Mouse (Mus musculus) v-Abl transformed pro-B cells (cell line): ENCODE results near the gene Ctrc.

Source experiments
- in situ Hi-C, 2 experiments: fragments of 400-800 bp; cut with MboI; formaldehyde crosslinking; loops; one replicate each; pipeline ENCODE4 v1.15.1; 2025; ENCODE audit not compliant: unreplicated experiment in 2 of 2

The Ctrc gene

DNA sequence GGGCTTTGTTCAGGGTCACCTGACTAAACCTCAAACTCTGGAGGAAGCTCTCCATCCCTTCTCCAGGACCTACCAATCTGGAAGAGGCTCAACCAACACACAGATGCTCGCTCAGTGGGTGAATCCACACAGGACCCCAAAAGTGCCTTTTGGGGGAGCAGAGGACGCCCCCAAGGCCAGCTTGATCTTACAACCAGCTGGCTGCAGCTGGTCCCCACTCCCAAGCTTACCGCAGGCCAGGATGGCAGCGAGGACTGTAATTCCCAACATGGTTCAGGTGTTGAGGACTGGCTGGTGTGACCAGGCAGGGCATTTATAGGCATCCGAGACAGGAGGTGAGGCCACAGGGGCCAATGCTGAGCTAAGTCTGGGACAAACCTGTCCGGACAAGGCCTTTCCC lies at the start of gene Ctrc:
Gene Ctrc, minus strand, starts transcription at position 361 of the 400 bp plus-strand sequence.
- in situ Hi-C loops = loop anchor here in 1 of 2 experiments (25.0 kb wide), 1 partner anchor 434 kb away; the partner anchor contains the start of genes Clcnkb and Hspb7

DNA sequence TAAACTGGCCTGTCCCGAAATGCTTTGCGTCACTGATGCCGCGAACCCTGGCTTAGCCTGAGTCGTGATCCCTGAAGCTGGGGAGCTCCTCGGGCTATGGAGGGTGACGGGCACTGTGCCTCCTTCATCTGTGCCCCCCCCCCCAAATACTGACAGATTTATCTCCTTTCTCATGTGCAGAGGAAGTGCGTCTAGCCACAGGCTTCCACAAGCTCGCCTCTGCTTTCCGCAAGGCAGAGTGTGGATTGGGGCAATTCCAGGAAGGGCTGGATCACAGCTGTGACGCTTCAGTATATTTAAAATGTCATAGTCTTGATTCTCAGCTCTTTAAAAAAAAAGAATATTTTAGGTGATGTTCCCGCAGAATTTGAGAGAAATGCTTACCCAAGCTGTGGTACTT lies 49.6 kb upstream of the Ctrc start:
- in situ Hi-C loops = no loop called here

DNA sequence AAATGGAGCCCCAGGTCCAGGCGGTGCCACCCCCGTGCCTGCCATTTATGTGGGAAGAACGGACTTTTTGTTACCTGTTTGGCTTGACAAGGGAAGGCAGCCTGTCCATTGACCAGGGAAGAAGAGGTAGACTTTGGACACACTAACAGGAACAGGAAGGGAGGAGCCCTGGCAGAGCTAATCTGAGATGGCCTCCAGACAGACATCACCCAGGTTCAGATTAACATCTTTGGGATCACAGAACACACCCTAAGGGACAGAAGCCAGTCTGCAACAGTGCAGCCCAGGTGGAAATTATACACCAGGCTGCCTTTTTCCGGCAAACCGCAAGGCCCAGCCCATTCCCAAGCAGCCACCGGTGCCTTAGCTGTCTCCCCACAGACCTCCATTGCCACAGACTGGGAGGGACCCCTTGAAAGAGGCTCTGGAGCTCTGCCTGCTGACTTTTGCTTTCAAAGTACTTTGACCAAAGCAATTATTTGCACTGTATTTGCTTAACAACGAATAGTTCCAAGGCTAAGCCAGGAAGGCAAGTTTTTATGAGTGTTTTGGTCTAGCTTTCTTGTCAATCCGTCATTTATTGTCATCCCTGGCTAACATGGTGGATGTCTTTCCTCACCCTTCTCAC lies 47.1 kb upstream of the Ctrc start:
- in situ Hi-C loops = no loop called here

- in situ Hi-C loops = no loop called here
Observed at GRCm38 (mm10) chr4:141886385-141886968, 40.3 kb upstream of the Ctrc start.

- in situ Hi-C loops = no loop called here
Observed at GRCm38 (mm10) chr4:141885451-141885850, 39.3 kb upstream of the Ctrc start.

- in situ Hi-C loops = no loop called here
Observed at GRCm38 (mm10) chr4:141882858-141883257, 36.7 kb upstream of the Ctrc start.

DNA sequence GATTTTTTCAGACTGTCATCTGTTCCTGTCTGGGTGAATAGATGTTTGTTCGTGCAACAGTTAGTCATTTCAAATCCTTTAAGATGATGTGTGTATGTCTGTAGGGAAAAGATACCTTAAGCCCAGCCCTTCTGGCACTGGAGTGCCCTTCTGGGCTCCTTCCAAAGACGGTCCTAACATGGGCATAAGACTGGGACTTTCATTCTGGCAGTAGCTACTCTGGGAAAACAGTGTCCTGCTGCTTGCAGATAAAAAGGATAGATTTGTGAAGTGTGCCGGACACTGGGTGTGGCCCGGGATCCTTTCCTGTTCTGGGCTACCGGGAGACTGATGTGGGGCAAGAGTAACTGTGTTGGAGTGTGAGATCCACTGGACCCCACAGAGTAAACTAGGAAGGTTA lies 35.8 kb upstream of the Ctrc start:
- in situ Hi-C loops = no loop called here

- in situ Hi-C loops = no loop called here
Observed at GRCm38 (mm10) chr4:141881289-141881914, 35.2 kb upstream of the Ctrc start.

- in situ Hi-C loops = no loop called here
Observed at GRCm38 (mm10) chr4:141879875-141880274, 33.7 kb upstream of the Ctrc start.

GRCm38 (mm10) chr4:141879074-141879473 lies 32.9 kb upstream of the Ctrc start:
- in situ Hi-C loops = no loop called here

GRCm38 (mm10) chr4:141878621-141879020 lies 32.5 kb upstream of the Ctrc start:
- in situ Hi-C loops = no loop called here

- in situ Hi-C loops = no loop called here
Observed at GRCm38 (mm10) chr4:141875481-141876108, 29.4 kb upstream of the Ctrc start.

DNA sequence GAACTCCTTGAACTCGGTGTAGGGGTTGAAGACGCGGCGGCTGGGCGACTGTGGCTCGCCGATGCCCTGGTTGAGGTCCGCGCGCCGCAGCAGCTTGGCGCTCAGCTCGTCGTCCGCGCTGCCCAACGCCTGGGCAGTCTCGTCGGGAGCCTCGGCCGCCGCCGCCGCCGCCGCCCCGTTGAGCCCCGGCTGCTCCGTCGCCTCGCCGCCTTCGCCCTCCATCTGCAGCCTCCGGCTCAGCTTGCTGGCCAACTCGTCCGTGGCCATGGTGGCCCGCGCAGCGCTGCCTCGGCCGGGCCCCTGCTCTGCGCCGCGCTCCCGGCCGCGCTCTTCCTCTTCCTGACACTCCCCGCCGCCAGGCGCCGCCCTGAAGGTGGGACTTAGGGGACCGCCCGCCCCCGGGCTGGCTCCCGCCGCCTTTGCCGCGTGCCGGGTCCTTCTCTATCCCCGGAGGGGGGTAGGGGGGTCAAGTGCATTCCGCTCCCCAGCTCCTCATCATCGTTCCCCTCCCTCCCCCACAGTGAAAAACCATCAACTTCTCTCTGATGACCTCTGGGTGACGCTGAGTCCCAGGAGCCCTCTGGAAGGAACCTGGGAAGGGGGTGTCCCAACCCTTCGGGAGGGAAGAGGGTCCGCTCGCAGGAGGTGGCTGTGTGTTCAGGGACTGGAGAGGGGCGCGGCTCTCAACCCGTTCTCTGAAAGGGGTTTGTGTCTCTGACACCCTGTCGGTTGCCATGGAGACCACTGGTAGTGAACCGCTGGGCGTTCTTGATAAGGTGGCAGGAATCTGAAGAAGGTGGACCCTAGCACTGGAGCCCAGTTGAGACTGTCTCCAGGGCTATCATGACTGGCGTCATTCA lies 28.7 kb upstream of the Ctrc start, which contains the start of gene Efhd2:
Gene Efhd2, minus strand, starts transcription at position 320 of the 860 bp plus-strand sequence.
- in situ Hi-C loops = loop anchor here (25.0 kb wide), 3 partner anchors 1362 to 1537 kb away; partner anchors contain the start of genes Pramef8 (in 1 of the 2) and Pramel1 (in 1 of the 2)

GRCm38 (mm10) chr4:141874111-141874600 lies 28.0 kb upstream of the Ctrc start:
- in situ Hi-C loops = loop anchor here (25.0 kb wide), 3 partner anchors 1363 to 1538 kb away; partner anchors contain the start of genes Pramef8 (in 1 of the 2) and Pramel1 (in 1 of the 2)

DNA sequence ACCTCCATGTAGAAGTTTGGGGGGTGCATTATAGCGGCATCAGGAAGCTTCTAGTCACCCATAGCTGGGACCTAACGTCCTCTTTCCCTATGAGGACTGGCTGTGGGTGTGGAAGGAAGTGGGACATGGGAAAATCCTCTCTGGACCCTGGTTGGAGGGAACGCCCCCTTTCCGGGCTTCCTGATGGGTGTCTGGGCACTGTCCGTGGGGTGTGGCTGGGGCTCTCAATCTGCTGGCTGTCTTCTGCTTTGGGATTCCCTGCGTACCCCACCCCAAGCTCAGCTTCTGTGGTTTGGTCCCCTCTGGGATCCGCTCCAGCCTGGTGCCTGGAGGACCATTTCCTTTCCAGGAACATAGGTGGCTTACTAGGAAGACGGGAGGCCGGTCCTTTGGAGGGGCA lies 26.8 kb upstream of the Ctrc start:
- in situ Hi-C loops = loop anchor here (25.0 kb wide), 3 partner anchors 1364 to 1539 kb away; partner anchors contain the start of genes Pramef8 (in 1 of the 2) and Pramel1 (in 1 of the 2)

DNA sequence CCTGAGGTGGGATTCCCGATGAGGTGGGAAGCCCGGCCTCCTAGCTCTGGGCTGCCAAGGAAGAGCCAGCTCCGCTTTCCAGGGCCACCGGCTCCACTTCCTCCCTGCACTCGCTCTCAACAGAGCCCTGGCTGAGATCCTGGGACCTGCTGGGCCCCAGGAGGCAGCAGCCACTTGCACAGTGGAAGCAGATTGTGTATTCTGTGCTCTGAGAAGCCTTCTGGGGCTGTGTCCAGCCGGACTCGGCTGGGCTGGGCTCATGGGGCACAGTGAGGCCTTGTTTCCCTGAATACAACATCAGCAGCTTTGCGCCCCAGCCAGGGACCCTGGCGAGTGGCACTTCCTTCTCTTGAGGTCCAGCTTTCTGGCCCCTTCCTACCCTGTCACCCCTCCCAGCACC lies 25.8 kb upstream of the Ctrc start:
- in situ Hi-C loops = loop anchor here (25.0 kb wide), 3 partner anchors 1365 to 1540 kb away; partner anchors contain the start of genes Pramef8 (in 1 of the 2) and Pramel1 (in 1 of the 2)

DNA sequence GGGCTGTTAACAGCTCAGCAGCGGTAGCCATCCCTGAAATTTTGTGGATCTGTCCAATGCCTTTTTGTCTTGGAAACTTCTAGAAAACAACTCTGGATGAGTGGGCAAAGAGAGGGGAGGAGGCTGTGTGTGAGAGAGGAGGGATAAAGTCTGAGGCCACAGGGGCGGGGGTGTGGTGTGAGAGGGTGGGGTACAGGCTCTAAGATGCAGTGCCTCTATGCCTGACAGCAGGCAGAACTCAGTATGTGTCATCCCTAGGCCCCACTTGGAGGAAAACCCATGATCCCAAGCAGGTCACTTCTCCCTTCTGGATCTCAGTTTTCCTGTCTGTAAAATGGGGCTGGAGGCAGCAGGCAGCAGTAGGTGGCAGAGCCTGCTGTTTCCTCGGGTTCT lies 25.2 kb upstream of the Ctrc start:
- in situ Hi-C loops = loop anchor here (25.0 kb wide), 3 partner anchors 1366 to 1541 kb away; partner anchors contain the start of genes Pramef8 (in 1 of the 2) and Pramel1 (in 1 of the 2)

DNA sequence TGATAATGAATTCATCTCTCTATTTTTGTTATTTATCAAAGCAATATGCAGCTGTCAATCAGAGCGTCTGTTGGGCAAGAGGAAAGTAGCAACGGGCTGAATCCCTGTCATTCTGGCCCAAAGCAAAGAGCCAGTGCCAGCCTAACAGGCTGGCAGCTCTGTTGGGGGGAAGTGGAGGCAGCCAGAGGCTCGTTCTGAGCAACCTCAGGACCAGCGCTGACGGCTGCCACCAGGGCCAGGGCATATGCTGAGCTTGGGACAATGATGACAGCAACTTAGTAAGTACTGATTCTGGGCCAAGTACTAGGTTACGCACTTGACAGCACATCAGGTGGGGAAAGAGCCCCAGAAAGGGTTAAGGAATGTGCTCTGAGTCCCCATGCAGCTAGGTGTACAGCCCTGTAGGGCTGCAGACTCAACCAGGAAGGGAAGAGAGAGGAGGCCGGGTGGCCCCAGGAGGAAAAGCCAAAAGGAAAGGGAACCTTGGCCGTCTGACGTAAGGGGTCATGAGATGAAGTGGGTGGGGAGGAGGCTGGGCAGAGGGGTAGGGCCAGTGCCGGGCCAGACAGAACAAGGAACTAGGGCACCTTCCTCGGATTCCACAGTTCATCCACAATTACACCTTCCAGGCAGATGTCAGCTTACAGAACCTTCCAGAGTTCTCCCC lies 24.6 kb upstream of the Ctrc start:
- in situ Hi-C loops = loop anchor here (25.0 kb wide), 3 partner anchors 1367 to 1542 kb away; partner anchors contain the start of genes Pramef8 (in 1 of the 2) and Pramel1 (in 1 of the 2)
